Mouse (Mus musculus) bone marrow, adult 2 months (tissue): ENCODE measurements around the gene Ntn1. TPM values are rescaled to one million over a fixed set of nuclear protein-coding genes. Genes with fewer than 3 reads are reported as not detected.

Experiments
- H3K27ac ChIP-seq: fragments of 200-500 bp; 2 replicates; pipeline ENCODE4 v1.5.1; 2012; ENCODE audit warnings: low read depth, mild to moderate bottlenecking, control low read depth, inconsistent platforms, low read length; ENCODE audit not compliant: control insufficient read depth, poor library complexity, insufficient read depth
- H3K4me1 ChIP-seq: fragments of 200-500 bp; 2 replicates; pipeline ENCODE4 v1.6.1; 2011; ENCODE audit warnings: low read length; ENCODE audit not compliant: control insufficient read depth, insufficient read depth
- H3K4me3 ChIP-seq: fragments of 200-500 bp; replicated peaks from 2 replicates; pipeline ENCODE3; 2011; ENCODE audit warnings: mild to moderate bottlenecking, low read depth, low read length, control low read depth; ENCODE audit not compliant: control insufficient read depth
- CTCF ChIP-seq: fragments of 200-500 bp; IDR thresholded peaks from 2 replicates; pipeline ENCODE4 v1.5.1; 2011; ENCODE audit warnings: low read length, control low read depth; ENCODE audit not compliant: control insufficient read depth, insufficient read depth
- POLR2A ChIP-seq: fragments of 200-500 bp; IDR thresholded peaks from 2 replicates; pipeline ENCODE4 v1.6.1; 2011; ENCODE audit warnings: low read depth, mild to moderate bottlenecking, control low read depth, low read length, borderline replicate concordance; ENCODE audit not compliant: control insufficient read depth
- WGBS: fragments of 180-500 bp; shearing (Covaris S2); methylation state at CpG from one replicate; pipeline ENCODE4 v1.1.7; 2018; 5-methylcytosine and 5-hydroxymethylcytosine counted together
- polyA plus RNA-seq: library from polyadenylated mRNA; stranded (reverse); fragments of >200 nt; gene quantifications from 2 replicates; pipeline ENCODE4 v1.2.4, GENCODE M21; 2011; ENCODE audit warnings: low replicate concordance; ENCODE audit not compliant: missing spikeins, insufficient read depth, insufficient read length

The Ntn1 gene
- polyA plus RNA-seq, 1 experiment = 0.72 TPM

GRCm38 (mm10) chr11:68227837-68228236 lies 172.8 kb downstream of the Ntn1 start:
- H3K4me1 ChIP-seq = no peaks in the 10 kb centered on the region
- WGBS = 86% methylated on average over 6 of the region's 6 CpGs
- no peak overlapping the region for H3K27ac ChIP-seq

GRCm38 (mm10) chr11:68226654-68227057 lies 174.0 kb downstream of the Ntn1 start:
- no peak overlapping the region for H3K27ac ChIP-seq
- WGBS = 87% methylated on average over 5 of the region's 5 CpGs
- no peak overlapping the region for H3K4me3 ChIP-seq
- TF ChIP-seq POLR2A (no peak), CTCF (no peak)
- H3K4me1 ChIP-seq = no peaks in the 10 kb centered on the region

More at GRCm38 (mm10) chr11:68227837-68228236, 172.8 kb downstream of the Ntn1 start:
- H3K4me3 ChIP-seq = no peak overlapping the region
- no peak for TF ChIP-seq POLR2A
- no peak for TF ChIP-seq CTCF

GRCm38 (mm10) chr11:68223143-68223542 lies 177.5 kb downstream of the Ntn1 start:
- Histone ChIP-seq H3K4me1 (no peaks in the 10 kb centered on the region), H3K27ac (no peak overlapping the region), H3K4me3 (no peak overlapping the region)
- no peak for TF ChIP-seq POLR2A
- TF ChIP-seq CTCF = no peak
- WGBS = 80% methylated on average over 13 of the region's 13 CpGs

- WGBS = 73% methylated on average over 7 of the region's 7 CpGs
- no peak overlapping the region for H3K4me3 ChIP-seq
- H3K27ac ChIP-seq = no peak overlapping the region
- H3K4me1 ChIP-seq = no peaks in the 10 kb centered on the region
- TF ChIP-seq POLR2A = no peak
- TF ChIP-seq CTCF = no peak
These were observed 178.4 kb downstream of the Ntn1 start for GRCm38 (mm10) chr11:68222209-68222608.

GRCm38 (mm10) chr11:68220733-68221132 lies 179.9 kb downstream of the Ntn1 start:
- H3K27ac ChIP-seq = no peak overlapping the region
- 74% methylated on average over 4 of the region's 4 CpGs for WGBS
- TF ChIP-seq POLR2A = no peak
- TF ChIP-seq CTCF = no peak
- no peak overlapping the region for H3K4me3 ChIP-seq
- H3K4me1 ChIP-seq = no peaks in the 10 kb centered on the region

- Histone ChIP-seq H3K4me3 (no peak overlapping the region), H3K27ac (no peak overlapping the region), H3K4me1 (no peaks in the 10 kb centered on the region)
- WGBS = 83% methylated on average over 11 of the region's 11 CpGs
- TF ChIP-seq POLR2A (no peak), CTCF (no peak)
These were observed 184.6 kb downstream of the Ntn1 start for GRCm38 (mm10) chr11:68216041-68216440.

- no peak for TF ChIP-seq POLR2A
- Histone ChIP-seq H3K27ac (no peak overlapping the region), H3K4me3 (no peak overlapping the region), H3K4me1 (no peaks in the 10 kb centered on the region)
- WGBS = 72% methylated on average over 6 of the region's 6 CpGs
These were observed 185.3 kb downstream of the Ntn1 start for GRCm38 (mm10) chr11:68215206-68215912.

- no peak overlapping the region for H3K27ac ChIP-seq
- 80% methylated on average over 9 of the region's 9 CpGs for WGBS
- TF ChIP-seq POLR2A (no peak), CTCF (no peak)
- H3K4me1 ChIP-seq = no peaks in the 10 kb centered on the region; the same call in 1 of the 2 replicates
- H3K4me3 ChIP-seq = no peak overlapping the region
These were observed 186.0 kb downstream of the Ntn1 start for GRCm38 (mm10) chr11:68214496-68215205.
